Mouse (Mus musculus): Measurements from ENCODE around the gene Vamp9.

The Vamp9 gene

DNA sequence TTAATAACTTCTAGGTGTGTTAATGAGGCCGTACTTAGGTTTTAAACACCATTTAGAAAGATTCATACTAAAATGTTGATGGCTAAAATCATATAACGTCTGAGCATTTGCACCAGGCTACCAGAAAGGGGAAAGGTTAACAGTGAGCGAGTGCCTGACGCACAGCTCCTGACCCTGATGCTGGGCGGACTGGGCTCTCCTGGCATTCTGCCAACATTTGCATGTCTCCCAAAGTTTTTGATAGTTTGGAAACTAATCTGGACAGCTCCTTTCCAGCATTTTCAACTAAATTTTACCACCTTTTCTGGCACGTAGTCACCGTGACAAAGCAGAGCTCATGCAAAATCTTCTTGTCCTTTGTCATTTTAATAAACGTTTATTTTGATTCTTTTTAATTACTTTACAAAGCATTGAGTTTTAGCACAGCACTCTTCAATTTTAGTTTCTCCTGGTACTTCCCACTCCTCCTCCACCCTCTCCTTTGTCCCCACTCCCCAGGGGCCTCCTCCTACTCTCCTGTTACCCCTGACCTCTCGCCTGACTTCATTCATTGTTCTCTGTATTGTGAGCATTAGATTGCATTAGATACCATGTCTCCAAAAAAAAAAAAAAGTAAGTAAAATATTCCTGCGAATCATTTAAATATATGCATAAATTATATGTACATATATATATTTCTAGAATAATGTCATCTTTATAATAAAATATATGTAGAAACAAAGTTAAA is 35.9 kb downstream of the Vamp9 start:
- DNase-seq (ENCODE audit: low spot score in 2 of 2): no peak

- DNase-seq (ENCODE audit: low spot score in 2 of 2): no peak
Observed at GRCm38 (mm10) chr5:99952513-99952912, 46.5 kb downstream of the Vamp9 start.

GRCm38 (mm10) chr5:99953883-99954282 is 47.8 kb downstream of the Vamp9 start:
- no peak for DNase-seq (ENCODE audit: low spot score in 2 of 2)

DNA sequence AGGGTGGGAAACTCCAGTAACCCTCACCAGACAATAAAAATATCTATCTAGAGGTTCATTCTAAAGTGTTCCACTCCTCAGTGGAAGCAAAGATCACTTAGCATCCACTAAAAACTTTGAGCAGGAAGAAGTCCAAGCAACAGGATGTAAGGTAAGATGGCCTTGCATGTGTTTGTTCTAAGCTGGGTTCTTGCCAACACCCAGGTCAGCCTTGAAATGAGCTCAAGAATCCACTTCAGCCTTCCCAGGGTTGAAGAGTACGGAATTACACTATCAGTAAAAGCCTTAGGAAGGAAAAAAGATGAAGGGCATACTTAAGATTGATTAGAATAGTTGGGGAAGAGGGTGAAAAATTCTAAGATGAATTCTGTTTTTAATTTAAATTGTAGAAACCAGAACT is 52.6 kb downstream of the Vamp9 start:
- no peak for DNase-seq (ENCODE audit: low spot score in 2 of 2)

DNA sequence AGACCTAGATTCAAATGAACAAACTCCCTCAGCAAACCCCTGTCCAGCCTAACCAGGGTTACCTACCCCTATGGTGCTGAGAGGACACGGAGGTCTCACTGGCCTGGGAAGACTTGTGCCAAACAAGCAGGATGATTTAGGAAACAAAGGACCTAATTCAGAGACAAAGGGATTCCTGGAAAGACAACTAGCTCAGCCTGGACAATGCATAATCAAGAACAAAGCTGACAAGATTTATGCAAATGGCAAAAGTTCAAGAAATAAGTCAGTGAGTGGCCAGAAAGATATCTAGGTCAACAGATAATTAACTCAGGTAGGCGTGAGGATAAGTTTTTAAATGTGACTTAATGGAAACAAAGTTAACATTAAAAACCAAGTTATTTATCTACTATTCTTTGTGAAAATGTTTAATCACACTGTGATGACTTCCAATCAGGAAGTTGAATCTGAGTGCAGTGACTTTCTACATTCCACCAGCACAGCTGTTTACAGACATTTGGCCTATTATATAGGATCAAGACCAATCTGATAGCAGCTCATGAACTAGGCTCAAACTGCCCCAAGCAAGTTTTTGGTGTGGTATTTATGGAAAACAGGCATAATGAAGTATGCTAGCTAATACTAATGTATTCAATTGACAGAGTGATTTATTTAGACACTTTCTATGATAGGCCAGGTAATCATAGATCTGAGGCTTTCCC is 53.3 kb downstream of the Vamp9 start:
- DNase-seq (ENCODE audit: low spot score in 2 of 2): no peak

DNA sequence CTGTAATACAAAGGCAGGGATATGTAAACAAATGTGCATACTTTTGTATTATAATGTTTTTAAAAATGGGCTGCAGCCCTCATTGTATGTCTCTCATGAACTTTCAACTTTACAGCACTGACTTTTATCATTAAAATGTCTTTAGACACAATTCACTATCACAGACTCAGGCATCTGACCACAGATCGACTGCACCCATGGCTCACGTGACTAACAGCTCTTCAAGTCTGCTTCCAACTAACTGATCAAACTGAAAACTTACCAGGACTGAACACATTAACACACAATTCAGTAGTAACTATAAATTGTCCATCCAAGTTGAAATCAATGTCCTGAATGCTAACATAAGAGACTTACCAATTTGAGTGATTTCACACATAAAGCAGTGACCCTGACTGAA is 53.9 kb downstream of the Vamp9 start:
- DNase-seq (ENCODE audit: low spot score in 2 of 2): no peak

- no peak for DNase-seq (ENCODE audit: low spot score in 2 of 2)
Observed at GRCm38 (mm10) chr5:99973941-99974340, 67.9 kb downstream of the Vamp9 start.

GRCm38 (mm10) chr5:99975061-99975460 is 69.0 kb downstream of the Vamp9 start:
- no peak for DNase-seq (ENCODE audit: low spot score in 2 of 2)

DNA sequence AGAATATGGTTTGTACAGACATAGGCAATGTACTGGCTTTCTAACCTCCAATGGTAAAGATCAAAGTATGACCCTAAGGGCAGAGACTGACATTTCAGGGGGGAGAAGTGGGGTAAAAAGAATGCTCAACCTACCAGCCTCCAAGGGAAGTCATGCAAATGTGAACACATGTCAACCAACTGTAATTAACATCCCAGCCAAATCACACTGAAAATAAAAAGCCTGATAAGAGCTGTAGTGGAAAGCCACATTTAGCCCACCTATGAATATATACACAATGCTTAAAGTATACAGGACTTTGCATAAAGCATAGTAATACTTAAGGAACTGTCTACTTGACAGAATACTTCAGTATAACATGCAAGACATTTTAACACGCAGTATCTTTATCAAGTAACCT is 69.7 kb downstream of the Vamp9 start:
- no peak for DNase-seq (ENCODE audit: low spot score in 2 of 2)

GRCm38 (mm10) chr5:99976334-99976955 is 70.4 kb downstream of the Vamp9 start:
- no peak for DNase-seq (ENCODE audit: low spot score in 2 of 2)

- peak; percentile 27 to 48 for DNase-seq (ENCODE audit: low spot score in 2 of 2)
Observed at GRCm38 (mm10) chr5:99977516-99978301, 71.7 kb downstream of the Vamp9 start.

DNA sequence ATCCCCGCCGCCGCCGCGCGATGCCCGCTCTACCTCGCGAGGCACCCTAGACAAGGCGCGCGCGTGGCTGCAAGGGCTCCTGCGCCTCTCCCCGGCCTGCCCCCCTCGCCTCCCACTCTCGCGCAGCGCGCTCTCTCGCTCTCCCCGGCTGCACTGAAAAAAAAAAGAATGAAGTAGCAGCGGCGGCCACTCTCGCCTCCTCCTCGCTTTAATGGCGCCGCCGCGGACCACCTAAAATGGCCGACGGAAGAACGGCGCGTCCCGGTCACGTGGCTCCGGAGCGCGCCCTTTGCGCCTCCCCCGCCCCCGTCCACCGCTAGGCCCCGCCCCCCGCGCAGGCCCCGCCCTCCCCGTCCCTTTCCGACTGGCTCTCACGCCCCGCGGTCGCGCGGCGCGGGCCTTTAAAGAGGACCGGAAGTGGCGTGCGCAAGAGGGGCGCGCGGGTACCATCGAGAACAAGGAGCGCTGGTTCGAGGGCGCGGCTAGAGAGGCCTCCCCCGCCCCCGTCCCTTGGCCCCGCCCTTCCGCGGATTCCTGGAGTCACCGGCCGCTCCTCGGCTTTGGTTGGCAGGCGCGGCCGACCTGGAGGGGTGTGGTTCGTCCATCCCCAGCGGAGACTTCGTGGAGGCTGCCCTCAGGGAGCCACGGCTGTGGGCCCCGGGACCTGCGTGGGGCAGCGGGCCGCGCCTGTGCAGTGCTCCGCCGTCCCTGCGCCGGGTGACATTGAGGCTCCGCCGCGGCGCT is 72.8 kb downstream of the Vamp9 start, which contains the start of the genes Hnrnpd and 4930524J08Rik:
Gene Hnrnpd, minus strand, starts transcription at position 240 of the 744 bp plus-strand sequence.
Gene 4930524J08Rik, plus strand, starts transcription at position 363 of the 744 bp plus-strand sequence.
- peak; percentile 89 to 93 for DNase-seq (ENCODE audit: low spot score in 2 of 2)

GRCm38 (mm10) chr5:99983452-99984061 is 77.5 kb downstream of the Vamp9 start:
- no peak for DNase-seq (ENCODE audit: low spot score in 2 of 2)

DNA sequence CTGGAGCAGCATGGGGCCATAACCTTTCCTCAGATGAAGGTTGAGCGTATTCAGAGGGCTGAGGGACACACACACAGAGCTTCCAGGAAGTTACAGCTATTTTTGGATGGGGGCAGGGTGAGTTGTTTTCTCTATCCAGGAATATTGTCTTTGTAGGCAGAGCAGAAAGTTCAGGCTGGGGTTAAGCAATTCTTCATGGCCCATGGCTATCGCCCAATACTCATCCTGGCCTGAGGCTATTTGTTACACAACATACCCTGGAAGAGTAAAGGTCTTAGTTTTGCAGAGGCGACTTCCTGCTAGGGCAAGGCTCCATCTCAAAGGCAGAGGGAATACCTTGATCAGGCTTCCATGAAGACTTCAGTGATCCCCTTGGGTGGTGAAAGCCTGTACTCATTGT is 88.1 kb downstream of the Vamp9 start:
- DNase-seq (ENCODE audit: low spot score in 2 of 2): no peak

DNA sequence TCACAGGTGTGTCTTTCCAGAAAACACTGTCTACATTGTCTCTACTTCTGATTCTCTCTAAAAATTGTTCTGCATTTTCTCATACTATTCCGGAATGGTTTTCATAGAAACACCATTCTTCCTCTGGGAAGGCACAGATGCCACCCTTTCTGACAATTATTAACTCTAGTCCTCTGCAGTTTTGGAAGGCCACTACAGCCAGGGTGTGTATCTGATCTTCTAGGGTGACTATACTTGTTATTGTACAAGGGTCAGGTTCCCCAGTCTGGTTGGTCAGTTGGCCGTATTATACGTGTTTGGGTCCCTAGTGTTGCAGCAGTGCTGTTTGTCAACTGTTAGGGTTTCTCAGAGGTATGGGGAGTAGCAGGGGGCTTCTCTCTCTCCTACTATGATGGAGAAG is 88.6 kb downstream of the Vamp9 start:
- DNase-seq (ENCODE audit: low spot score in 2 of 2): no peak

DNA sequence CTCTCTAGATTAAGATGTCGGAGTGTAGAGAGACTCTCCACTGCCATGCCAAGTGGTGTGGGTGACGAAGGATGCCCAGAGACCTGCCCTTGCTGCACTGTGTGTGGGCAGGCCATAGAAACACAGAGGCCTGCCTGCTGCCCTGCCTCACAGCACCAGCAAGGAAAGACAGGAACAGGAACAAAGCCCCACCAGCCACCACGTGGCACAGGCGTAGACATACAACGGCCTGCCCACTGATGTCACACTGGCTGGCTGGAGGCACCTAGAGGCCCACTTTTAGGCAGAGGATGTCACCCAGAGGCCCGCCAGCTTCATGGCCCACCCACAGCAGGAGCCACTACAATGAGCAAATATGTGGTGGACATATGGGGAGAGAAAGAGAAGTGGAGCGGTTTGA is 94.0 kb downstream of the Vamp9 start:
- DNase-seq (ENCODE audit: low spot score in 2 of 2): no peak

DNA sequence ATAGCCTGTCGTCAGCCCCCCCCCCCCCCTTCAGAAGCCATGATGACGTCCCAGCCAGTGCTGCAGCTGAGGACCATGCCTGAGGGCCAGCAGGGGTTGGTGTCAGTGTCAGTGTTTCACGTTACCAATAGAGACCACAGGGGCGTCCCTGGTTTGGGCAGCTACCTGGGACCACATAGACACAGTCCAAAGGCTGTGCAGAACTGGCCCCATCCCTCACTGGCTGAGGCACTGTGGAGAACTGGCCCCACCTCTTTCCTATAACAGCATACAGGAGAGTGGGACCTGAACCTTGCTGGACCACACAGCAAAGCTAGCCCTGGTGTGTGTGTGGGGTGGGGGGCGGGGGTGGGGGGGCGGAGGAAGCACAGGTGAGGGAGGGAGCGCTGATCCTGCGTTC is 94.4 kb downstream of the Vamp9 start:
- DNase-seq (ENCODE audit: low spot score in 2 of 2): no peak
